8 mouse cellular contexts compared by ENCODE assay signal in the genomic region with DNA sequence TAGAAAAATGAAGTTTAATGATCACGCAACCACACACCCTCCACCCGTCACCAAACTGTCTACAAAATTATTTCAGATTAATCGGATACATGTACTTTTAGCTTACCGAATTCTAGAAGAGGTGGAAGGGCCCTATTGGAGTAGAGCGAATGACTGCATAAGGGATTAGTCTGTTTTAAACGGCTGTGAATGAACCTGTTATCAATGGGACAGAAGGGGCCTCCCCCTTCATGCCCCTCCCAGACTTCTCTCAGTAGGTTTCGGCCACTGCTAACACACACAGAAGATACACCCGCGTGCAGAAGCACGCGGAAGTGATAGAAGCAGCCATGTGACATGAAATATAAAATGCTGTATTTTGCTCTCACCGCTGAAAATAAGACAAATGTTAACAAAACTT. TPM values are rescaled to one million over a fixed set of nuclear protein-coding genes. Genes with fewer than 3 reads are reported as not detected.
DNase-seq lines count a peak whose midpoint lies in the region; ATAC-seq and TF ChIP-seq lines count a peak whose summit lies in the region.

A gene (minus strand): TSS at position 150 of the 400 bp plus-strand sequence.

- no peaks in the 10 kb centered on the region for H3K27me3 ChIP-seq in heart, adult 2 months (ENCODE audit: control insufficient read depth, insufficient read depth, low read length)
- H3K27me3 ChIP-seq in midbrain, embryonic 14.5 days (ENCODE audit: control insufficient read depth, insufficient read depth, low read length): no peaks in the 10 kb centered on the region

- H3K9ac ChIP-seq in heart, adult 2 months (ENCODE audit: low read depth, low read length): peak within 1 kb of the TSS; percentile 93
- H3K9ac ChIP-seq in midbrain, embryonic 14.5 days (replicated peaks; ENCODE audit: low read length): peak within 1 kb of the TSS; percentile 87

- 16% methylated on average over 12 of the region's 12 CpGs for WGBS in heart, adult 2 months
- 3% methylated on average over 12 of the region's 12 CpGs for WGBS in midbrain, embryonic 14.5 days

- TF ChIP-seq CTCF in heart, adult 2 months (IDR thresholded peaks at IDR 0.05): no peak

- no peak for DNase-seq in heart, adult 2 months
- DNase-seq in heart, adult 8-10 months (ENCODE audit: low spot score): no peak
- DNase-seq in 3T3-L1 (ENCODE audit: low read depth, low spot score): peak; percentile 31
- peak; percentile 66 for DNase-seq in c-Kit-positive CD71-positive TER-119-negative erythroid progenitor cells, embryonic 14.5 days (ENCODE audit: low read depth)
- DNase-seq in induced T-regulatory cell, adult 2 months (ENCODE audit: low read depth): peak; percentile 70
- peak; percentile 58 for DNase-seq in midbrain, embryonic 14.5 days
- no peak for DNase-seq in cerebellum, adult 8-10 months

- peak; percentile 35; the same call in 1 of the 2 replicates for ATAC-seq in midbrain, embryonic 14.5 days (ENCODE audit: low FRiP score, low TSS enrichment)
- ATAC-seq in monocyte, adult 5-6 weeks (replicated peaks; ENCODE audit: insufficient number of reproducible peaks, low FRiP score, low TSS enrichment, poor library complexity, severe bottlenecking): no peak

- no peaks in the 10 kb centered on the region for H3K79me2 ChIP-seq in heart, adult 2 months (replicated peaks; ENCODE audit: control insufficient read depth, insufficient read depth, low read length)

- intact Hi-C loops in heart, adult 2 months (cut with DNase I): loop anchor here (2.0 kb wide), 1 partner anchor 23 kb away; no protein-coding TSS in a partner anchor

- peak within 1 kb of the TSS; percentile 73 for H3K27ac ChIP-seq in heart, adult 2 months
- H3K27ac ChIP-seq in midbrain, embryonic 14.5 days (replicated peaks; ENCODE audit: low read depth, low read length): peak within 1 kb of the TSS; percentile 92

- no peaks in the 10 kb centered on the region for H3K4me1 ChIP-seq in heart, adult 2 months (ENCODE audit: control insufficient read depth, insufficient read depth, low read length)
- H3K4me1 ChIP-seq in midbrain, embryonic 14.5 days (ENCODE audit: control insufficient read depth, insufficient read depth, low read length): peaks cover 7% of the 10 kb centered on the region; the same call in 1 of the 2 replicates

- no peak for TF ChIP-seq EP300 in heart, adult 2 months (IDR thresholded peaks at IDR 0.05; ENCODE audit: insufficient read depth, low read depth, low read length)

- H3K4me3 ChIP-seq in heart, adult 2 months: peak within 1 kb of the TSS; percentile 89
- H3K4me3 ChIP-seq in midbrain, embryonic 14.5 days (replicated peaks; ENCODE audit: low read depth, low read length): peak within 1 kb of the TSS; percentile 88

- TF ChIP-seq POLR2A in heart, adult 2 months (IDR thresholded peaks at IDR 0.05; ENCODE audit: insufficient read depth, low read depth, low read length): no peak

- H3K36me3 ChIP-seq in heart, adult 2 months (ENCODE audit: control insufficient read depth, insufficient read depth, low read length): no peaks in the 10 kb centered on the region
- H3K36me3 ChIP-seq in midbrain, embryonic 14.5 days (ENCODE audit: control insufficient read depth, insufficient read depth, low read length): no peaks in the 10 kb centered on the region

- peak within 1 kb of the TSS; percentile 75 for H3K4me2 ChIP-seq in midbrain, embryonic 14.5 days (ENCODE audit: low read length)

- H3K9me3 ChIP-seq in midbrain, embryonic 14.5 days (ENCODE audit: control insufficient read depth, low read length): no peaks in the 10 kb centered on the region

RNA-seq across cellular contexts. Expression of the gene that starts here (rescaled TPM):
- 1 to 10 TPM; 1.7 to 3.1 TPM for total RNA-seq in heart, adult 2 months (2021)
- polyA plus RNA-seq in heart, adult 2 months (2012; rRNA removed): 0.67 and 1.3 TPM in 2 replicates
- total RNA-seq in heart, adult 8-10 months (2022): 1 to 10 TPM; 1.9 to 2.7 (median 2.6) TPM
- 50.6 and 66.6 TPM in 2 replicates for polyA plus RNA-seq in midbrain, embryonic 14.5 days (2014; fragmentation: Nextera tagmentation; extraction: Ambion mirVana)
- total RNA-seq in monocyte, adult 5-6 weeks (2017): 3.1 to 4.4 TPM (median 3.4 TPM) in 3 replicates

Comparison
In these comparisons a context has a peak if more than half of its experiments do, and no peak if none do; other contexts are left out.
1. RNA of the gene that starts here (polyA plus RNA-seq): 50.6 to 66.6 TPM in midbrain, embryonic 14.5 days; 0.67 to 1.3 TPM in heart, adult 2 months; every median in the first group is over 10 times any median in the second.
2. DNase-seq: peak in 3T3-L1 (single experiment), c-Kit-positive CD71-positive TER-119-negative erythroid progenitor cells, embryonic 14.5 days (single experiment), induced T-regulatory cell, adult 2 months (single experiment) and midbrain, embryonic 14.5 days (single experiment); none in heart, adult 2 months (0 of 2), heart, adult 8-10 months (single experiment) and cerebellum, adult 8-10 months (single experiment).